Comparison of ENCODE assay signal across 9 mouse cellular contexts in genomic region chr11:99379568-99379967, GRCm38 (mm10). TPM values are rescaled to one million over a fixed set of nuclear protein-coding genes. Genes with fewer than 3 reads are reported as not detected.
DNase-seq lines count a peak whose midpoint lies in the region; ATAC-seq and TF ChIP-seq lines count a peak whose summit lies in the region.
"Had no signal": no experiment of that assay in that cellular context is flagged by ENCODE, and none has a peak within 500 bp of the region (broad histone marks: within the 10 kb centered on the region; RNA-seq: fewer than 3 reads in every experiment).

No protein-coding gene starts in this region.

- peaks cover 12% of the 10 kb centered on the region for H3K27me3 ChIP-seq in CH12.LX (replicated peaks)
- H3K27me3 ChIP-seq in lung, embryonic 14.5 days (ENCODE audit: insufficient read depth, low read length) = no peaks in the 10 kb centered on the region; the same call in 1 of the 2 replicates

- in situ Hi-C loops in CH12.LX (cut with MboI; ENCODE audit: low pct_ligation_motif_present, low pct_unique_long_range_greater_than_20kb, low sequenced_read_pairs) = loop anchor here (25.0 kb wide), 1 partner anchor 908 kb away; no protein-coding TSS in a partner anchor

- TF ChIP-seq POLR2A in CH12.LX (IDR thresholded peaks at IDR 0.05; ENCODE audit: low read depth, low read length) = no peak

- no peak for ATAC-seq in lung, embryonic 14.5 days (ENCODE audit: insufficient read depth)
- no peak for ATAC-seq in activated CD4-positive, CD25-positive, alpha-beta regulatory T cell, adult 4 months

- no peaks in the 10 kb centered on the region for H3K9me3 ChIP-seq in CH12.LX (replicated peaks; ENCODE audit: low read length)
- no peaks in the 10 kb centered on the region for H3K9me3 ChIP-seq in lung, embryonic 14.5 days (ENCODE audit: low read depth, low read length)
- H3K9me3 ChIP-seq: limb, embryonic 13.5 days had no signal

- TF ChIP-seq RAD21 in CH12.LX (IDR thresholded peaks at IDR 0.05; ENCODE audit: low read depth, low read length) = no peak; the same call in none of the 2 replicates

- H3K4me2 ChIP-seq in CH12.LX (ENCODE audit: insufficient read depth, low read depth, poor library complexity, severe bottlenecking) = no peak overlapping the region
- no peak overlapping the region for H3K4me2 ChIP-seq in lung, embryonic 14.5 days
- H3K4me2 ChIP-seq: limb, embryonic 13.5 days had no signal

- H3K36me3 ChIP-seq in CH12.LX (replicated peaks in 1 of 2; ENCODE audit: control insufficient read depth in 1 of 2, insufficient read depth in 1 of 2, low read length in 1 of 2) = peaks cover 0 to 2% of the 10 kb centered on the region in 2 experiments
- H3K36me3 ChIP-seq in lung, embryonic 14.5 days (ENCODE audit: insufficient read depth) = no peaks in the 10 kb centered on the region
- H3K36me3 ChIP-seq: limb, embryonic 13.5 days had no signal

- no peak overlapping the region for H3K9ac ChIP-seq in CH12.LX (ENCODE audit: insufficient read depth, low read depth)
- H3K9ac ChIP-seq in lung, embryonic 14.5 days = no peak overlapping the region
- H3K9ac ChIP-seq: limb, embryonic 13.5 days had no signal

- 12% methylated on average over 5 of the region's 5 CpGs for WGBS in lung, embryonic 14.5 days

- no peaks in the 10 kb centered on the region for H3K79me2 ChIP-seq in CH12.LX (replicated peaks; ENCODE audit: control insufficient read depth, extremely low read depth, insufficient read depth, poor library complexity, severe bottlenecking)

- H3K4me3 ChIP-seq in CH12.LX (replicated peaks in 1 of 3; ENCODE audit: low read depth in 2 of 3, low read length in 2 of 3, poor library complexity in 1 of 3) = no peak overlapping the region
- H3K4me3 ChIP-seq in lung, embryonic 14.5 days (ENCODE audit: low read depth, low read length) = no peak overlapping the region
- H3K4me3 ChIP-seq: limb, embryonic 13.5 days had no signal

- dilution Hi-C loops in CH12.LX (cut with MboI; ENCODE audit: extremely low pct_ligation_motif_present, extremely low pct_unique_long_range_greater_than_20kb, low sequenced_read_pairs) = no loop called here

- H3K27ac ChIP-seq in CH12.LX (ENCODE audit: insufficient read depth, low read depth) = no peak overlapping the region
- H3K27ac ChIP-seq in lung, embryonic 14.5 days (ENCODE audit: low read depth) = no peak overlapping the region
- H3K27ac ChIP-seq: limb, embryonic 13.5 days had no signal

- no peak for TF ChIP-seq EP300 in CH12.LX (IDR thresholded peaks at IDR 0.05; ENCODE audit: low read length)

- H3K4me1 ChIP-seq in CH12.LX (ENCODE audit: control insufficient read depth in 1 of 2, insufficient read depth in 2 of 2) = peaks cover 12 to 14% of the 10 kb centered on the region in 2 experiments
- H3K4me1 ChIP-seq in lung, embryonic 14.5 days (ENCODE audit: insufficient read depth) = no peaks in the 10 kb centered on the region
- H3K4me1 ChIP-seq: limb, embryonic 13.5 days had no signal

- TF ChIP-seq CTCF in CH12.LX (conservative IDR thresholded peaks at IDR 0.05 in 1 of 2, IDR thresholded peaks at IDR 0.05 in 1 of 2; ENCODE audit: low read depth in 2 of 2, low read length in 2 of 2) = peak; percentile 95 to 99
- peak; percentile 84 for TF ChIP-seq CTCF in lung, embryonic 14.5 days (IDR thresholded peaks at IDR 0.05; ENCODE audit: low read depth)

- DNase-seq in 3T3-L1 (ENCODE audit: low read depth, low spot score) (peak; percentile 86), CH12.LX (ENCODE audit: extremely low read depth) (peak; percentile 91)
- peak; percentile 69 for DNase-seq in c-Kit-positive CD71-negative TER-119-negative erythroid progenitor cells, embryonic 14.5 days (ENCODE audit: low read depth)
- DNase-seq in frontal cortex, postnatal 14 days (ENCODE audit: low spot score in 2 of 2) = peak; percentile 40 to 66
- DNase-seq in kidney, postnatal 4 days = peak; percentile 82 to 83
- DNase-seq in lung, embryonic 14.5 days = peak; percentile 81
- DNase-seq in right cerebral cortex, postnatal 4 days = peak; percentile 78

TF ChIP-seq in CH12.LX, 34 proteins besides CTCF, POLR2A, EP300 and RAD21:
- TF ChIP-seq MAX (IDR thresholded peaks at IDR 0.05; ENCODE audit: low read length) (0 out of 2 replicates have a peak, but pooled peaks have one; percentile 23), MYC (IDR thresholded peaks at IDR 0.05; ENCODE audit: low read depth, low read length) (peak; percentile 44; the same call in 1 of the 2 replicates), ZC3H11A (IDR thresholded peaks at IDR 0.05; ENCODE audit: low read depth, low read length) (peak; percentile 70), JUND (conservative IDR thresholded peaks at IDR 0.05; ENCODE audit: low read depth, low read length) (no peak), IRF4 (IDR thresholded peaks at IDR 0.05; ENCODE audit: low read depth, low read length) (0 out of 2 replicates have a peak, but pooled peaks have one; percentile 56), ELF1 (IDR thresholded peaks at IDR 0.05; ENCODE audit: low read depth, low read length) (no peak), E2F4 (IDR thresholded peaks at IDR 0.05; ENCODE audit: insufficient replicate concordance, low read depth, low read length) (no peak), TBP (conservative IDR thresholded peaks at IDR 0.05; ENCODE audit: low read depth, low read length) (0 out of 2 replicates have a peak, but pooled peaks have one; percentile 5), SMC3 (IDR thresholded peaks at IDR 0.05; ENCODE audit: low read depth, low read length) (peak; percentile 94)

RNA-seq across cellular contexts. Expression of gene Krt28, which starts 4.9 kb away (rescaled TPM):
- total RNA-seq in CH12.LX (2012; rRNA removed) = 0.13 TPM in 1 of 2 replicates, not detected in the other
- total RNA-seq in CH12.LX (2014; rRNA removed) = not detected in 2 replicates
- polyA plus RNA-seq in CH12.LX (2012; ENCODE audit: insufficient read length, low read depth) = 0.14 and 0.27 TPM in 2 replicates
- 0.29 TPM in 1 of 2 replicates, not detected in the other for polyA plus RNA-seq in lung, embryonic 14.5 days (2014; fragmentation: Nextera tagmentation; extraction: Ambion mirVana)
- polyA plus RNA-seq in activated CD4-positive, CD25-positive, alpha-beta regulatory T cell, adult 4 months (2017; shearing (Covaris generic)) = not detected

RNA-seq across cellular contexts. Expression of gene Krt10, which starts 9.6 kb away (rescaled TPM):
- total RNA-seq in CH12.LX (2012; rRNA removed) (3.0 and 3.4 TPM in 2 replicates), CH12.LX (2014; rRNA removed) (9.0 and 9.3 TPM in 2 replicates)
- 12.2 and 15.3 TPM in 2 replicates for polyA plus RNA-seq in CH12.LX (2012; ENCODE audit: insufficient read length, low read depth)
- polyA plus RNA-seq in lung, embryonic 14.5 days (2014; fragmentation: Nextera tagmentation; extraction: Ambion mirVana) = 24.5 and 24.6 TPM in 2 replicates
- 1 to 10 TPM; 3.6 to 4.2 TPM for polyA plus RNA-seq in activated CD4-positive, CD25-positive, alpha-beta regulatory T cell, adult 4 months (2017; shearing (Covaris generic))

RNA-seq across cellular contexts. Expression of gene Krt27, which starts 28.7 kb away (rescaled TPM):
- not detected in 2 replicates for total RNA-seq in CH12.LX (2012; rRNA removed)
- total RNA-seq in CH12.LX (2014; rRNA removed) = not detected in 2 replicates
- not detected in 2 replicates for polyA plus RNA-seq in CH12.LX (2012; ENCODE audit: insufficient read length, low read depth)
- polyA plus RNA-seq in lung, embryonic 14.5 days (2014; fragmentation: Nextera tagmentation; extraction: Ambion mirVana) = not detected in 2 replicates
- under 1 TPM in 1 of 2 experiments, not detected in 1; 0.21 TPM for polyA plus RNA-seq in activated CD4-positive, CD25-positive, alpha-beta regulatory T cell, adult 4 months (2017; shearing (Covaris generic))
- polyA plus RNA-seq: limb, embryonic 13.5 days had no signal

RNA-seq across cellular contexts. Expression of gene Krt26, which starts 41.8 kb away (rescaled TPM):
- total RNA-seq in CH12.LX (2012; rRNA removed) (not detected in 2 replicates), CH12.LX (2014; rRNA removed) (not detected in 2 replicates)
- not detected in 2 replicates for polyA plus RNA-seq in CH12.LX (2012; ENCODE audit: insufficient read length, low read depth)
- polyA plus RNA-seq in lung, embryonic 14.5 days (2014; fragmentation: Nextera tagmentation; extraction: Ambion mirVana) = not detected in 2 replicates
- not detected for polyA plus RNA-seq in activated CD4-positive, CD25-positive, alpha-beta regulatory T cell, adult 4 months (2017; shearing (Covaris generic))
- polyA plus RNA-seq: limb, embryonic 13.5 days had no signal

RNA-seq across cellular contexts. Expression of gene Krt12, which starts 42.5 kb away (rescaled TPM):
- total RNA-seq in CH12.LX (2012; rRNA removed) (not detected in 2 replicates), CH12.LX (2014; rRNA removed) (not detected in 2 replicates)
- polyA plus RNA-seq in CH12.LX (2012; ENCODE audit: insufficient read length, low read depth) = not detected in 2 replicates
- polyA plus RNA-seq in lung, embryonic 14.5 days (2014; fragmentation: Nextera tagmentation; extraction: Ambion mirVana) = not detected in 2 replicates
- polyA plus RNA-seq in activated CD4-positive, CD25-positive, alpha-beta regulatory T cell, adult 4 months (2017; shearing (Covaris generic)) = not detected
- polyA plus RNA-seq: limb, embryonic 13.5 days had no signal
